Mouse (Mus musculus): ENCODE measurements around the gene Ces3b. TPM values are rescaled to one million over a fixed set of nuclear protein-coding genes. Genes with fewer than 3 reads are reported as not detected.

Gene Ces3b
- total RNA-seq, 2 experiments from 2014 or later: not detected

DNA sequence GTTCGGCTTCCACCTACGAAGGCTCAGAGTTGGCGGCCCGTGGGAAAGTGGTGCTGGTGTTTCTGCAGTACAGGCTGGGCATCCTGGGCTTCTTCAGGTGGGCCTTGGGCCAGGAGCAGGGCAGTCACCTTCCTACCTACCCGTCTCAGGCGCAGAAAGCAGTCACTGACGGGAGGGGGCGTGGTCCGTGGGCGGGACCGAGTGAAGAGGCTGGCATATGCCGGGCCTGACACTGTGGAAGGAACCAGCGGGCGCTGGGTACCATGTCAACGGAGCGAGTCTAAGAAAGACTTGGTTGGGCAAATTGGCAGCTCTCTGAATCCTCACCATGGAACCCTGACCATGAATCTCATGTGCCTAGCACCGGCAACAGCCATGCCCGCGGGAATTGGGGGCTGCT lies 58.8 kb downstream of the Ces3b start:
- ATAC-seq (ENCODE audit: poor library complexity, severe bottlenecking): 0 out of 2 replicates have a peak, but pooled peaks have one; percentile 38

Other genes with a start within 250 kb of the Ces3b start
- gene Ces2c, start 236.7 kb upstream of the Ces3b start, total RNA-seq (2015): not detected in 2 replicates
- not detected in 2 replicates for gene Ces2c, start 236.7 kb upstream of the Ces3b start, total RNA-seq (2017)
- gene Ces2e, start 157.5 kb upstream of the Ces3b start, total RNA-seq (2015): not detected in 2 replicates
- not detected in 2 replicates for gene Ces2e, start 157.5 kb upstream of the Ces3b start, total RNA-seq (2017)
- not detected in 2 replicates for gene Ces2f, start 136.4 kb upstream of the Ces3b start, total RNA-seq (2015)
- gene Ces2f, start 136.4 kb upstream of the Ces3b start, total RNA-seq (2017): not detected in 2 replicates
- gene Ces2g, start 122.0 kb upstream of the Ces3b start, total RNA-seq (2015): 2.8 and 5.9 TPM in 2 replicates
- 1.2 and 1.7 TPM in 2 replicates for gene Ces2g, start 122.0 kb upstream of the Ces3b start, total RNA-seq (2017)
- not detected in 2 replicates for gene Ces2h, start 82.9 kb upstream of the Ces3b start, total RNA-seq (2015)
- gene Ces2h, start 82.9 kb upstream of the Ces3b start, total RNA-seq (2017): not detected in 2 replicates
- not detected in 2 replicates for gene Ces3a, start 35.2 kb upstream of the Ces3b start, total RNA-seq (2015)
- gene Ces3a, start 35.2 kb upstream of the Ces3b start, total RNA-seq (2017): not detected in 2 replicates
- gene Ces4a, start 48.0 kb downstream of the Ces3b start, total RNA-seq (2015): not detected in 2 replicates
- gene Ces4a, start 48.0 kb downstream of the Ces3b start, total RNA-seq (2017): not detected in 2 replicates
- gene Cbfb, start 86.9 kb downstream of the Ces3b start, total RNA-seq (2015): 178 and 200 TPM in 2 replicates
- gene Cbfb, start 86.9 kb downstream of the Ces3b start, total RNA-seq (2017): 204 and 207 TPM in 2 replicates
- gene D230025D16Rik, start 141.4 kb downstream of the Ces3b start, total RNA-seq (2015): 26.7 and 27.4 TPM in 2 replicates
- 22.5 and 27.8 TPM in 2 replicates for gene D230025D16Rik, start 141.4 kb downstream of the Ces3b start, total RNA-seq (2017)
- gene B3gnt9, start 171.4 kb downstream of the Ces3b start, total RNA-seq (2015): 0.31 TPM in 1 of 2 replicates, not detected in the other
- gene B3gnt9, start 171.4 kb downstream of the Ces3b start, total RNA-seq (2017): 0.15 TPM in 1 of 2 replicates, not detected in the other
- 10.6 and 11.1 TPM in 2 replicates for gene Tradd, start 180.9 kb downstream of the Ces3b start, total RNA-seq (2015)
- 13.3 and 13.5 TPM in 2 replicates for gene Tradd, start 180.9 kb downstream of the Ces3b start, total RNA-seq (2017)
- 4.1 and 6.3 TPM in 2 replicates for gene Fbxl8, start 180.9 kb downstream of the Ces3b start, total RNA-seq (2015)
- 3.3 and 3.6 TPM in 2 replicates for gene Fbxl8, start 180.9 kb downstream of the Ces3b start, total RNA-seq (2017)
- 0.22 TPM in 1 of 2 replicates, not detected in the other for gene Hsf4, start 186.0 kb downstream of the Ces3b start, total RNA-seq (2015)
- not detected in 2 replicates for gene Hsf4, start 186.0 kb downstream of the Ces3b start, total RNA-seq (2017)
- not detected in 2 replicates for gene Nol3, start 192.4 kb downstream of the Ces3b start, total RNA-seq (2015)
- 0.07 TPM in 1 of 2 replicates, not detected in the other for gene Nol3, start 192.4 kb downstream of the Ces3b start, total RNA-seq (2017)
- 0.14 and 1.1 TPM in 2 replicates for gene 4931428F04Rik, start 206.1 kb downstream of the Ces3b start, total RNA-seq (2015)
- 0.18 and 0.94 TPM in 2 replicates for gene 4931428F04Rik, start 206.1 kb downstream of the Ces3b start, total RNA-seq (2017)
- 0.09 and 0.25 TPM in 2 replicates for gene Exoc3l, start 212.3 kb downstream of the Ces3b start, total RNA-seq (2015)
- gene Exoc3l, start 212.3 kb downstream of the Ces3b start, total RNA-seq (2017): 0.26 TPM in 1 of 2 replicates, not detected in the other
- gene E2f4, start 213.9 kb downstream of the Ces3b start, total RNA-seq (2015): 75.8 and 76.8 TPM in 2 replicates
- 26.9 and 33.7 TPM in 2 replicates for gene E2f4, start 213.9 kb downstream of the Ces3b start, total RNA-seq (2017)
- 0.46 and 0.58 TPM in 2 replicates for gene Elmo3, start 221.8 kb downstream of the Ces3b start, total RNA-seq (2015)
- gene Elmo3, start 221.8 kb downstream of the Ces3b start, total RNA-seq (2017): 0.20 and 0.51 TPM in 2 replicates
- gene Lrrc29, start 242.5 kb downstream of the Ces3b start, total RNA-seq (2015): 0.89 and 1.8 TPM in 2 replicates
- gene Lrrc29, start 242.5 kb downstream of the Ces3b start, total RNA-seq (2017): 1.7 and 3.1 TPM in 2 replicates
- gene Tmem208, start 242.6 kb downstream of the Ces3b start, total RNA-seq (2015): 65.7 and 72.3 TPM in 2 replicates
- 33.0 and 40.9 TPM in 2 replicates for gene Tmem208, start 242.6 kb downstream of the Ces3b start, total RNA-seq (2017)

All from megakaryocyte, adult 5-6 weeks (primary cell).